Mouse (Mus musculus): ENCODE measurements around the gene Jak1. TPM values are rescaled to one million over a fixed set of nuclear protein-coding genes. Genes with fewer than 3 reads are reported as not detected.

Gene Jak1
- polyA plus RNA-seq, 1 experiment: 22.4 TPM

DNA sequence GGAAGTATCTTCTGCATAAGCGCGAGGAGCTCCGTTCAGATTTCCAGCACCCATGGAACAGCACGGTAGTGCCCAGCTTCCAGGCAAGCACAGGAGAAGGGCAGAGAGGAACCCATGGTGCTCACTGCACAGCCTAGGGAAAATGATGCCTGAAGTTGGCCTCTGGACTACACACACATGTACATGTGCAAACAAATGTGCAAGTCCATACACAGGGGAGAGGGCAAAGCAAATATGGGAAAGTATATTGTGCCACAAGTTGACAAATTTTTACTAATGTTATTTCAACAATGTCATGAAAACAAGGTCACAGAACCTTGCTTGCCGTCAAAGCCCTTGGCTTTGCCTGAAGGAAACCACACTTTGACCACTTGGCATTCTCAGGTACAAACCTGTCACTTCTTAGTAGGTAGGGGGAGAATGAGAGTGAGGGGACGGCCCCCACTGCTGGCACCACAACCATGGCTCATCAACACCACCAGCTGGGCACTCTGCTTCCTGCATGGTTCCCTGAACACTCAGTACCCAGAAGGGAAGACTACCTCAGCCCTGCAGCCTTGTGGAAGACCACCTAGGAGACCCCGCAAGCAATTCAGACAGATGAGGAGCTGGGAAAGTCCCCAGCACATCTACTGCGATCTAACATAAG, 65.5 kb downstream of the Jak1 start:
- 93% methylated on average over 8 of the region's 8 CpGs for WGBS
- no peak for DNase-seq (ENCODE audit: low read depth, low spot score)

DNA sequence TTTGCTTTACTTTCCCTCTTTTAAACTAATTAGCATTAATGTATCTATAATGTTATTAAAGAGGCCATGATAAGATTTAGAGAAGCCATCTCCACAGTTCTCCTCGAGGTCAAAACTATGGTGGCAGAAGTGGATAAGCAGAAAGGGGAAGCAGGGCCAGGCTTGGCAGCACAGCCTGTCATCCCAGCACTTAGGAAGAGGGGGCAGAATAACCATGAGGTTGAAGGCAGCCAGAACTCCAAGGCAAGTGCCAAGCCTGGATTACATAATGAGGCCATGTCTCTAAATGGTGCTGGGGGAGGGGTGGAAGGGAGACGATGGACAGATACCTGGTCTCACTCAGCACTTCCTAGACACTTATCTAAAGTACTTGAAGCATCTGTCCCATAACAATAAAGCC, 66.7 kb downstream of the Jak1 start:
- DNase-seq (ENCODE audit: low read depth, low spot score): no peak
- 19% methylated on average over 2 of the region's 2 CpGs for WGBS

DNA sequence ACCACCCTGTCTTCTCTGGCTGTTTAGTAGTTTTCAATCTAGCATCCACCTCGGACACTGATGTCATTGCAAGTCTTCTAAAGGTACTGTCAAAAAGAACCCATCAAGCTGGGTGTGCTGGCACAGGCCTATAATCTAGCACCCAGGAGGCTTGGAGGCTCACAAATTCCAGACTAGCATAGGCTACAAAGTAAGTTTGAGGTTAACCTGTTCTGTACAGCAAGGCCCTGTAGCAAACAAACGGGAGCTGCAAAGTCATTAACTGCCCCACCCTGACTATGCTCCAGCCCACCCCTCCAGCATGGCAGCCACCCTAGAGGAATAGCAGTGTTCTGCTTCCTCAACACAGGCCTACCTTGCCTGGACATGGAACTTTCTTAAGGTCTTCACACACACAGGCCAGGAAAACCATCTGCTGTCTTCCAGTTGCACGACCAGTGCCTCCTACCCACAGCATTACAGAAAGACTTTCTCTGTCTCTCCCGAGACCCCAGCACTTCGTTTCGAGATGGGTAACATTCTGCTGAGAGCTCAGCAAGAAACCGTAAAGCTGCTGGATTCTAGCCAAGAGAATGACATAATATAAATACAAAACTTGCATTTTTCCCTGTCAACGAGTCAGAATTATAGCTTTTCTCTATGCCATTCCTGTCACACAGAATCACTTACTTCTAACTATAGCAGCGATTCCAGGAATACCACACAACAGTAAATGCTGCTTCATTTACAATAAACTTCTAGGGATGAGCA, 67.5 kb downstream of the Jak1 start:
- 45% methylated on average over 9 of the region's 9 CpGs for WGBS
- DNase-seq (ENCODE audit: low read depth, low spot score): no peak

DNA sequence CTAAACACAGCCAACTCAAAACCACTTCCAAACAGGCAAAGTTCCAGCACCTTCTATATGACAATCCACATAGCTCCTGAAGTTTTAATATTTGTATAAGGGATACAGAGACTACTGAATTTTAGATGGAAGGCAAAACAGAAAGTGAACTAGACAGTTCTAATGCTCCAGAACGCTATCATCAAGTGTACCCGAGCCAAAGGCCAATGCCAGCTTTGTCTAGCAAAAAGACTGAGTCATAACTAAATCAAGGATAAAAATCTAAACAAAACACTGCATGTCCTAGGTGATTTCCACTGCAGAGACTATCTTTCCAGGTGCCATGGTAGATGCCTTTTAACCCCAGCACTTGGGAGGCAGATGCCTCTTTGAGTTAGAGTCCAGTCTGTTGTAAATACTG, 68.7 kb downstream of the Jak1 start:
- no peak for DNase-seq (ENCODE audit: low read depth, low spot score)
- WGBS: 47% methylated on average over 2 of the region's 2 CpGs

GRCm38 (mm10) chr4:101194170-101194569, 70.9 kb downstream of the Jak1 start:
- no peak for DNase-seq (ENCODE audit: low read depth, low spot score)
- whole genome bisulfite sequencing: 79% methylated on average over 1 of the region's 1 CpGs

DNA sequence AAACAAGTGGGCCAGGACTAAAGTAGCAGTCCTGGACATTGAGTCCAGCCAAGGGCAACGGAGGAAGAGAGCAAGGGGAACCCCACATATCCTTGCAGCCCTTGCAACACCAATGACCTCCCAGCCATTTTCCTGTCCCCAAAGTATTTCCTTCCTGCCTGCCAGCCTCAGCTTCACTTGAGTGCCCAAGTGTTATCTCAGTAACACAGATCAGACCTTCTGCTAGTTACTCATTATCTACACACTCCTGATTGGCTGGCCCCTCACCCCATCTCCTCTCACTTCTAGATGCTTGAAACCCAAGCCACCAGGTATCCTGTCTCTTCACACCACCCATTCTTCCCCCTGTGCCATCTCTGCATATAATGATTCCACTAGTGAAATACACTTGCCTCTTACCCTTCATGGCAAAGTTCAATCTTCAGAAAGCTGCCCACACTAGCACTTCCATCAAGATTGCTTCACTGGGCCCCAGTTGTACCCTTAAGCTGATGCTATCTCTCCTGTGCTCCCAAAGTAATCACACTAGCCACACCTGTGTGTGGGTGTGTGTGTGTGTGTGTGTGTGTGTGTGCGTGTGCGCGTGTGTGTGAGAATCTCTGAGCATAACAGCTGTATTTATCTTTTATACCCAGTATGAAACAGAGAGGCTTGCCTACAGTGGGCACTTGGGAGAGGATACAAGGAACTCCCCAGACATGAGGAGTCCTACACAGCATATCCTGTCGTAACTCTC, 72.7 kb downstream of the Jak1 start:
- DNase-seq (ENCODE audit: low read depth, low spot score): no peak
- 73% methylated on average over 5 of the region's 5 CpGs for WGBS

DNA sequence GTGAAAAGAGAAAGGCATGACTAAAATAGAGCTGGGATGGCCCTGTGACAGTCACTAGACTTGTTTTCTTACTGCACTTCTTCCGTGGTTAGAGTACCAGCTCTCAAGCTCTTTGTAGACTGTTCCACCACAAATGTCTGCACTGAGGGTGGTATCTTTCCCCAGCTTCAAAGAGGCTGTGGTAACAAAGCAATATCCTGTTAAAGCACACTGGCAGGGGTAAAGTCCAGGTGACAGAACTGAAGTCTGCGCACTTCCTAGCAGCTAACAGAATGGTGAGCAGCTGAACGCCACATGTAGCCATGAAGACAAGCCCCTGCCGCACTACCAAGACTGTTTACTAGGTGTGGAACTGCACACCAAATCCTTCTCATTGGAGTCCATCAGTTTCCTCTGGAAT, 77.7 kb downstream of the Jak1 start:
- no peak for DNase-seq (ENCODE audit: low read depth, low spot score)

DNA sequence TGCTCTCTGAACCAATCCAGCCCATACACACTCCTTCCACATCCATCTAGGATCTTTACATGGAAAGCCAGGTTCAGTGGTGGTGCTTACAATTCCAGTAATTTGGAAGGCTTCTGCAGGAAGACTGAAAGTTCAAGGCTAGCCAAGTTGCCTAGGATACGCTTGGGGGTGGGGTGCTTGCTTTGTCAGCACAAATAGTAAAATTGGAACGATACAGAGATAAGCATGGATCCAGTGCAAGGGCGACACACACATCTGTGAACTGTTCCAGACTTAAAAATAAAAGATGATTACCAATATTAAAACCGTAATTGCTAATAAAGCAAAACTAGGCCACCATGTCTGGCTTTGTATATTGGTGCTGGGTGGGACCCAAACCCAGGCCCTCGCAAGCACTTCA, 78.5 kb downstream of the Jak1 start:
- DNase-seq (ENCODE audit: low read depth, low spot score): no peak
- 73% methylated on average over 5 of the region's 5 CpGs for WGBS

More for the DNA sequence above, 77.7 kb downstream of the Jak1 start:
- WGBS: 67% methylated on average over 4 of the region's 4 CpGs

GRCm38 (mm10) chr4:101185216-101185615, 79.9 kb downstream of the Jak1 start:
- DNase-seq (ENCODE audit: low read depth, low spot score): no peak
- WGBS: 64% methylated on average over 3 of the region's 3 CpGs

DNA sequence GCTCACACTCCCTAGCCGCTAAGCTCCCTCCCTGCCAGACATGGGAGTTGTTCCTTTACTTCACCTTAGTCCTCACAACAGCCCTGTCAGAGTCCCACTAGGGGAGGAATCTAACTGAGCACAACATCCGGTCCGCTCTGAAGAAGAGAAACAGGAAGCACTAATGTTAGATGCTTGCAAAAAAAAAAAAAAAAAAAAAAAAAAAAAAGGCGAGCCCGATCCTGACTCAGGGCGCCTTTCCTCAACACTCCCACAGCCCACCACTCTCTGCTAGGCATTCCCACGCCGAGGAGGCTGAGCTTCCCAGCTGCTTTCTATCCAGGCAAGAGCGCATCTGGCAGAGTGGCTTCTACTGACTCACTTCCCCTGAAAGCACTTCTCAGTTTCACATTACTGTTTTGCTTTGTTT, 82.5 kb downstream of the Jak1 start:
- 59% methylated on average over 9 of the region's 9 CpGs for WGBS
- DNase-seq (ENCODE audit: low read depth, low spot score): no peak

DNA sequence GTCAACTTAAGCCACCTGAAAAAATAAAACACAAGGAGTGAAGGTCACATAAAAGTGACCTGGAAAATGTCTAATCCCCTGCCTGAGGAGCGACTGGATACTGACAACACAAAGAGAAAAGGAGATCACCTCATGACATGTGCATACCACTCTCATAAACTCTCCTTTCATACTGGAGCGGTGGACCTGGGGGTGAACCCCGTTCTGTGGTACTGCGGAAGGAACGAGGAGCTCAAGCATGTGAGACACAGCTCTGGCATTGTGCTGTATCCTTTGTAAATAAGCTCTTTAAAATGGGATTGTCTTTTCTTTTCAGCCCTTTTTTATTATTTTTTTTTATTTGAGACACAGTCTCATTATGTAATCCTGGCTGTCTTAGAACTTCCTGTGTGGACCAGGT, 84.4 kb downstream of the Jak1 start:
- DNase-seq (ENCODE audit: low read depth, low spot score): no peak
- WGBS: 88% methylated on average over 5 of the region's 5 CpGs

DNA sequence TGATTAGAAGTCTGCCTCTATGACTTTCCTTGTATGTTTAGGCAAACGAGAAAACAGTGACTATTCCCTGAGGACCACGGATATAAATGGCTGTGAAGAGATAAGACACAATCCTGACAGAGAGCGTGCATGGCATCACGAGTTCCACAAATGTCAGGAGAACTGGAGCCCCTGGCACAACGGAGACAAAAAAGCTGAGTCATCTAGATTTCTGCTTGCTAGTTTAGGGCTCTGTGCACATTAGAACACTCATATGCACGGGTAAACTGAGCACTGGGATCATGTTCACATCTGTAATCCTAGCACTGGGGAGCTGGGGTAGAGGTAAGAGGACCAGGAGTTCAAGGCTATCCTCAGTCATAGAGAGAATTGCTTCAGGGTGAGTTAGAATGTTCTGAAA, 85.2 kb downstream of the Jak1 start:
- 78% methylated on average over 6 of the region's 6 CpGs for WGBS
- DNase-seq (ENCODE audit: low read depth, low spot score): no peak

- no peak for DNase-seq (ENCODE audit: low read depth, low spot score)
- WGBS: 83% methylated on average over 5 of the region's 5 CpGs
Observed at GRCm38 (mm10) chr4:101179076-101179475, 86.0 kb downstream of the Jak1 start.

GRCm38 (mm10) chr4:101177796-101178195, 87.3 kb downstream of the Jak1 start:
- no peak for DNase-seq (ENCODE audit: low read depth, low spot score)
- WGBS: 80% methylated on average over 3 of the region's 3 CpGs

GRCm38 (mm10) chr4:101176123-101176522, 89.0 kb downstream of the Jak1 start:
- no peak for DNase-seq (ENCODE audit: low read depth, low spot score)
- 86% methylated on average over 6 of the region's 6 CpGs for WGBS

DNA sequence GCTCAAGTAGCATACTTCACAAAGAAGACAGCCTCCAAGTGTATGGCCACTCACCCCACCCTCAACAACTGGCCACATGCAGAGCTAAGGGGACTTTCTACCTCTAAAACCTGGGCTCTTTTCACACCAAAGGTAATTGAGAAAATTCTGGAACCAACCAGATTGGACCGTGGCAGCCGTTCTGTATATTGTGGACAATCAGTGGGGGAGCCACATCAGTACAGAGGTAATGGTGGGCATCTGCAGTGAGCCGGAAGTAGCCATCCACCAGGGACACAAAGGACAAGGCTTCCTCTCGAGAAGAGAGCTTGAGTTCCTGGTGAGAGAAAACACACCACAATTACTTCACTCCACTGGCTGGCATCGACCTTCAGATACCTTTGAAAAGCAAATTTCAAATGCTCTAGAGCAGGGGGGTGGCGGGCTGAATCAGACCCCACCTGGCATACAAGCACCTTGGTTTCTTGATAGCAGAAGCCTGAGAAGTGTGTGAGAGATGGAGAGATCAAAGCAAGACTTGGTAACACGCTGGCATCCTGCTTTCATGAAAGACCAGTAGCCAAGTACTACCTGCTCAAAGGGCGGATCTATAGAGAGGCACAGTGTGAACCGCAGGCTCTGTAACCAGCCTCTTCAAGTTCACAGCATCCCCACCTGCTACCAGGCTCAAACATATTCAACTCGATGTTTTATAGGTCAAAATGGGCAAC, 90.0 kb downstream of the Jak1 start:
- 84% methylated on average over 10 of the region's 10 CpGs for WGBS
- no peak for DNase-seq (ENCODE audit: low read depth, low spot score)

GRCm38 (mm10) chr4:101172738-101173137, 92.3 kb downstream of the Jak1 start:
- WGBS: 50% methylated on average over 2 of the region's 2 CpGs
- peak; percentile 25 for DNase-seq (ENCODE audit: low read depth, low spot score)

- peak; percentile 16 for DNase-seq (ENCODE audit: low read depth, low spot score)
- WGBS: 49% methylated on average over 6 of the region's 6 CpGs
Observed at GRCm38 (mm10) chr4:101168189-101168778, 96.8 kb downstream of the Jak1 start.

- WGBS: 93% methylated on average over 1 of the region's 1 CpGs
- DNase-seq (ENCODE audit: low read depth, low spot score): no peak
Observed at GRCm38 (mm10) chr4:101167777-101168176, 97.3 kb downstream of the Jak1 start.

DNA sequence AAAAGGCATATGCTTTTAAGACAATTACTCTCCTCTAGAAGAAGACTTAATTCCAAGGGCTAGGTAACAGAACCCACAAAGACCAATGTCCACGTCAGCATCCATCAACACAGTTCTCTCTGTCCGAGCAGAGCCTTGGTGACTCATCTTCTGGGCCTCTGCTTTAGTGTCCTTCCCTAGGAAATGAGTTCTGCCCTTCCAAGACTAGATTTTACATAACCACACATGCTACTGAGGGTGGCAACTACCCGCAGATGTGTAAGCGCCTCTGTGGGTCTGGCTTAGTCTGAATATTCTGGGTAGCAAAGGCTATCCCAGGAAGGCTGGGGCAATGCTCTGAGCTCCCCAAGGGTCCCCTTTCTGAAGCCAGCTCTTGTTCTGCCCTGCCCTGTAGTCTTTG, 99.3 kb downstream of the Jak1 start:
- 83% methylated on average over 4 of the region's 4 CpGs for WGBS
- no peak for DNase-seq (ENCODE audit: low read depth, low spot score)

Measured in large intestine, adult 2 months (tissue).